Mouse (Mus musculus) ES-E14 (cell line): ENCODE measurements around the gene Ogfod3.

Experiments used
- HCFC1 ChIP-seq: IDR thresholded peaks from 2 replicates; pipeline ENCODE4 v1.6.1; 2012; ENCODE audit warnings: low read length, inconsistent platforms, borderline replicate concordance; ENCODE audit not compliant: insufficient read depth
- MAFK ChIP-seq: IDR thresholded peaks from 2 replicates; pipeline ENCODE4 v1.6.1; 2014; ENCODE audit warnings: mild to moderate bottlenecking, low read depth, low read length, inconsistent platforms; ENCODE audit not compliant: insufficient read depth
- ZC3H11A ChIP-seq: IDR thresholded peaks from 2 replicates; pipeline ENCODE4 v1.6.1; 2012; ENCODE audit warnings: low read depth, mild to moderate bottlenecking, inconsistent platforms, low read length, borderline replicate concordance

DNA sequence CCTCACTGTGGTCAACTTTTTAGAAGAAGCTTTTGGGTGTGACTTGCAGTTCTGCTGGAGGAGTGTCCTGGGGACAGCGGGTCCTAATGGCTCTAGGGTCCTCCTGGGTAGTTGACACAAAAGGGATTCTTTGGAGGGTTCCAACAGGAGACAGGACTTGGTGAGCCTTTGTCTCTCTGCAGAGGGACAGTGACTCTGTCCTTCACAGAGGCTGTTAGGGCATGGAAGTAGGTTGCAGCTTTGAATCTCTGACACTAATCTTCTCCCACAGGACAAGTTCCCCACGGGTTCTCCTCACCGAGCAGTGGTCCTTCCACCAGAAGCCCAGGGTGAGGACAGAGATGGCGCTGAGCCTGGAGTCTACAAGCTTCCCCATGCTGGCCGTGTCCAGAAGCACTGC, 44.5 kb downstream of the Ogfod3 start, which contains the start of gene Uts2r:
- TF ChIP-seq MAFK (no peak), HCFC1 (no peak), ZC3H11A (no peak)
